Mouse (Mus musculus) heart, embryonic 15.5 days (tissue): ENCODE results near the gene Tsga10ip. TPM values are rescaled to one million over a fixed set of nuclear protein-coding genes. Genes with fewer than 3 reads are reported as not detected.
"Not testable (repeated sequence)": the region's sequence is repeated elsewhere in the genome, so short reads cannot be mapped to it uniquely, and the experiment has no call there.

Source experiments
- ATAC-seq: fragments of 200-750 bp; cut with Nextera tagmentation; replicated peaks from 2 replicates; pipeline ENCODE4 v1.8.0; 2017; ENCODE audit warnings: low read depth, moderate TSS enrichment; ENCODE audit not compliant: insufficient number of reproducible peaks, insufficient read depth, low FRiP score
- H3K27ac ChIP-seq: fragments of 300-500 bp; sonication (generic); 2 replicates; pipeline ENCODE4 v1.5.1; 2015; ENCODE audit warnings: mild to moderate bottlenecking, inconsistent platforms
- H3K27me3 ChIP-seq: fragments of 300-500 bp; sonication (generic); 2 replicates; pipeline ENCODE4 v1.6.1; 2015; ENCODE audit warnings: inconsistent platforms
- H3K36me3 ChIP-seq: fragments of 300-500 bp; sonication (generic); 2 replicates; pipeline ENCODE4 v1.6.1; 2015; ENCODE audit warnings: mild to moderate bottlenecking, inconsistent platforms
- H3K4me1 ChIP-seq: fragments of 300-500 bp; sonication (generic); replicated peaks from 2 replicates; pipeline ENCODE4 v1.6.1; 2015; ENCODE audit warnings: inconsistent platforms
- H3K4me2 ChIP-seq: fragments of 300-500 bp; sonication (generic); 2 replicates; pipeline ENCODE4 v1.6.1; 2015; ENCODE audit warnings: inconsistent platforms, mild to moderate bottlenecking, moderate library complexity
- H3K4me3 ChIP-seq: fragments of 300-500 bp; sonication (generic); 2 replicates; pipeline ENCODE4 v1.5.1; 2015; ENCODE audit warnings: mild to moderate bottlenecking, inconsistent platforms
- H3K9ac ChIP-seq: fragments of 300-500 bp; sonication (generic); 2 replicates; pipeline ENCODE4 v1.6.1; 2015; ENCODE audit warnings: mild to moderate bottlenecking, inconsistent platforms
- H3K9me3 ChIP-seq: fragments of 300-500 bp; sonication (generic); replicated peaks from 2 replicates; pipeline ENCODE4 v1.6.1; 2016; ENCODE audit warnings: inconsistent platforms
- WGBS: fragments of 180-500 bp; shearing (Covaris S2); methylation state at CpG from one replicate; pipeline ENCODE4 v1.1.7; 2015; ENCODE audit warnings: mixed read lengths; 5-methylcytosine and 5-hydroxymethylcytosine counted together
- polyA plus RNA-seq: library from polyadenylated mRNA; unstranded; fragments of >200 nt; fragmentation: Nextera tagmentation; extraction: Ambion mirVana; gene quantifications from 2 replicates; pipeline ENCODE4 v1.2.1, GENCODE M21; 2015

Tsga10ip gene
- polyA plus RNA-seq, 1 experiment from 2014 or later = 2.0 TPM

GRCm38 (mm10) chr19:5364124-5364523, 38.2 kb downstream of the Tsga10ip start:
- Histone ChIP-seq H3K9ac (no peak overlapping the region), H3K27ac (no peak overlapping the region), H3K4me1 (peaks cover 32% of the 10 kb centered on the region), H3K9me3 (no peaks in the 10 kb centered on the region), H3K4me2 (no peak overlapping the region), H3K27me3 (no peaks in the 10 kb centered on the region), H3K36me3 (peaks cover 23% of the 10 kb centered on the region), H3K4me3 (no peak overlapping the region)
- no peak for ATAC-seq
- WGBS = 67% methylated on average over 2 of the region's 2 CpGs

- Histone ChIP-seq H3K4me2 (no peak overlapping the region), H3K27me3 (no peaks in the 10 kb centered on the region), H3K4me1 (peaks cover 19% of the 10 kb centered on the region), H3K4me3 (no peak overlapping the region), H3K36me3 (peaks cover 13% of the 10 kb centered on the region; the same call in 1 of the 2 replicates), H3K27ac (no peak overlapping the region), H3K9ac (no peak overlapping the region), H3K9me3 (no peaks in the 10 kb centered on the region)
- ATAC-seq = no peak
- 80% methylated on average over 2 of the region's 2 CpGs for WGBS
Observed at GRCm38 (mm10) chr19:5362186-5362585, 40.1 kb downstream of the Tsga10ip start.

- H3K4me2 ChIP-seq = no peak overlapping the region
- ATAC-seq = no peak
- WGBS = no CpG with 5 or more reads among the region's 1 CpGs
Observed at GRCm38 (mm10) chr19:5356080-5356479, 46.2 kb downstream of the Tsga10ip start.

GRCm38 (mm10) chr19:5353609-5354008, 48.7 kb downstream of the Tsga10ip start:
- no peak overlapping the region for H3K4me2 ChIP-seq
- H3K9ac ChIP-seq = no peak overlapping the region
- no peaks in the 10 kb centered on the region for H3K9me3 ChIP-seq
- ATAC-seq = no peak
- no peak overlapping the region for H3K27ac ChIP-seq
- WGBS = 75% methylated on average over 2 of the region's 2 CpGs
- peaks cover 6% of the 10 kb centered on the region; the same call in 1 of the 2 replicates for H3K4me1 ChIP-seq
- H3K27me3 ChIP-seq = 0 out of 2 replicates have a peak, but pooled peaks cover 3% of the 10 kb centered on the region
- no peaks in the 10 kb centered on the region for H3K36me3 ChIP-seq
- no peak overlapping the region for H3K4me3 ChIP-seq

More at GRCm38 (mm10) chr19:5356080-5356479, 46.2 kb downstream of the Tsga10ip start:
- peaks cover 2% of the 10 kb centered on the region; the same call in 1 of the 2 replicates for H3K4me1 ChIP-seq
- H3K27me3 ChIP-seq = no peaks in the 10 kb centered on the region
- H3K9ac ChIP-seq = no peak overlapping the region
- no peak overlapping the region for H3K27ac ChIP-seq
- H3K36me3 ChIP-seq = no peaks in the 10 kb centered on the region
- H3K4me3 ChIP-seq = no peak overlapping the region
- no peaks in the 10 kb centered on the region for H3K9me3 ChIP-seq

GRCm38 (mm10) chr19:5349502-5349873, 52.8 kb downstream of the Tsga10ip start, which contains the start of gene Cst6:
Cst6 (minus strand) TSS chr19:5349574.
- H3K27me3 ChIP-seq, H3K4me1 ChIP-seq, H3K9me3 ChIP-seq, H3K36me3 ChIP-seq, H3K27ac ChIP-seq, ATAC-seq: not testable (repeated sequence)
- Histone ChIP-seq H3K9ac (peak within 1 kb of the TSS; percentile 41), H3K4me3 (peak within 1 kb of the TSS; percentile 49), H3K4me2 (peak within 1 kb of the TSS; percentile 90)
- WGBS = 63% methylated on average over 6 of the region's 6 CpGs

GRCm38 (mm10) chr19:5348526-5349501, 53.5 kb downstream of the Tsga10ip start:
- Histone ChIP-seq H3K4me2 (peak overlapping the region; percentile 90), H3K27me3 (0 out of 2 replicates have a peak, but pooled peaks cover 3% of the 10 kb centered on the region), H3K27ac (no peak overlapping the region), H3K9me3 (no peaks in the 10 kb centered on the region), H3K4me1 (peaks cover 10% of the 10 kb centered on the region; the same call in 1 of the 2 replicates), H3K36me3 (no peaks in the 10 kb centered on the region), H3K4me3 (peak overlapping the region; percentile 49), H3K9ac (peak overlapping the region; percentile 41)
- WGBS = 5% methylated on average over 34 of the region's 34 CpGs
- ATAC-seq = no peak

GRCm38 (mm10) chr19:5348064-5348463, 54.3 kb downstream of the Tsga10ip start:
- H3K4me1 ChIP-seq = peaks cover 10% of the 10 kb centered on the region; the same call in 1 of the 2 replicates
- H3K9me3 ChIP-seq = no peaks in the 10 kb centered on the region
- H3K4me2 ChIP-seq = no peak overlapping the region
- no peaks in the 10 kb centered on the region for H3K36me3 ChIP-seq
- ATAC-seq = no peak
- 0 out of 2 replicates have a peak, but pooled peaks cover 3% of the 10 kb centered on the region for H3K27me3 ChIP-seq
- H3K27ac ChIP-seq = no peak overlapping the region
- WGBS = 71% methylated on average over 6 of the region's 6 CpGs
- no peak overlapping the region for H3K9ac ChIP-seq
- H3K4me3 ChIP-seq = no peak overlapping the region

GRCm38 (mm10) chr19:5345297-5346131, 56.8 kb downstream of the Tsga10ip start:
- H3K36me3 ChIP-seq = no peaks in the 10 kb centered on the region
- H3K27ac ChIP-seq = no peak overlapping the region
- peaks cover 10% of the 10 kb centered on the region; the same call in 1 of the 2 replicates for H3K4me1 ChIP-seq
- WGBS = 60% methylated on average over 6 of the region's 6 CpGs
- H3K4me2 ChIP-seq = no peak overlapping the region
- H3K9me3 ChIP-seq = no peaks in the 10 kb centered on the region
- ATAC-seq = peak; percentile 72
- H3K27me3 ChIP-seq = 0 out of 2 replicates have a peak, but pooled peaks cover 3% of the 10 kb centered on the region
- no peak overlapping the region for H3K4me3 ChIP-seq
- no peak overlapping the region for H3K9ac ChIP-seq

GRCm38 (mm10) chr19:5341360-5341759, 61.0 kb downstream of the Tsga10ip start:
- no peak overlapping the region for H3K9ac ChIP-seq
- H3K27me3 ChIP-seq = no peaks in the 10 kb centered on the region
- H3K9me3 ChIP-seq = no peaks in the 10 kb centered on the region
- H3K36me3 ChIP-seq = no peaks in the 10 kb centered on the region
- no peak overlapping the region for H3K27ac ChIP-seq
- H3K4me3 ChIP-seq = no peak overlapping the region
- no peak overlapping the region for H3K4me2 ChIP-seq
- no peak for ATAC-seq
- H3K4me1 ChIP-seq = 0 out of 2 replicates have a peak, but pooled peaks cover 4% of the 10 kb centered on the region
- 76% methylated on average over 7 of the region's 7 CpGs for WGBS
